Mouse (Mus musculus): ENCODE results near the gene Bfar. TPM values are rescaled to one million over a fixed set of nuclear protein-coding genes. Genes with fewer than 3 reads are reported as not detected.
"Not testable (repeated sequence)": the region's sequence is repeated elsewhere in the genome, so short reads cannot be mapped to it uniquely, and the experiment has no call there.

The Bfar gene
- polyA plus RNA-seq, 1 experiment from 2014 or later: 47.9 TPM

DNA sequence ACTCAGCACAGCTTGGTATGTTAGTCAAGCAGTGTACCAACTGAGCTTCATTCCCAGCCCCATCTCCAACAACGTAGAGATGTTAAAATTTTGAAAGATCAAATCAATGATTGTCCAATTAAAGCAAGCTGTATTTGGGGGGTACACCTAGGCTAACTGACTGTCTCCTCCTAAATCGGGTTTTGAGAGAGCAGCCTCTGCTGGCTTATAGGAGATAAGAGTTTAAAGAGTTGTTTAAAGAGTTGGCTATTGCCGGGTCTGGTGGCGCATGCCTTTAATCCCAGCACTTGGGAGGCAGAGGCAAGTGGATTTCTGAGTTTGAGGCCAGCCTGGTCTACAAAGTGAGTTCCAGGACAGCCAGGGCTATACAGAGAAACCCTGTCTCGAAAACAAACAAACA lies 762 bp upstream of the Bfar start:
- peak overlapping the region; percentile 59; the same call in 1 of the 2 replicates for H3K4me2 ChIP-seq
- not testable (repeated sequence) for H3K9ac ChIP-seq; ATAC-seq (ENCODE audit: borderline replicate concordance, extremely low read depth, low FRiP score, low TSS enrichment); H3K27ac ChIP-seq; H3K9me3 ChIP-seq; H3K27me3 ChIP-seq; H3K36me3 ChIP-seq
- H3K4me3 ChIP-seq: peak overlapping the region; percentile 97; the same call in 1 of the 2 replicates
- peaks cover 21% of the 10 kb centered on the region for H3K4me1 ChIP-seq
- 50% methylated on average over 5 of the region's 5 CpGs for WGBS

DNA sequence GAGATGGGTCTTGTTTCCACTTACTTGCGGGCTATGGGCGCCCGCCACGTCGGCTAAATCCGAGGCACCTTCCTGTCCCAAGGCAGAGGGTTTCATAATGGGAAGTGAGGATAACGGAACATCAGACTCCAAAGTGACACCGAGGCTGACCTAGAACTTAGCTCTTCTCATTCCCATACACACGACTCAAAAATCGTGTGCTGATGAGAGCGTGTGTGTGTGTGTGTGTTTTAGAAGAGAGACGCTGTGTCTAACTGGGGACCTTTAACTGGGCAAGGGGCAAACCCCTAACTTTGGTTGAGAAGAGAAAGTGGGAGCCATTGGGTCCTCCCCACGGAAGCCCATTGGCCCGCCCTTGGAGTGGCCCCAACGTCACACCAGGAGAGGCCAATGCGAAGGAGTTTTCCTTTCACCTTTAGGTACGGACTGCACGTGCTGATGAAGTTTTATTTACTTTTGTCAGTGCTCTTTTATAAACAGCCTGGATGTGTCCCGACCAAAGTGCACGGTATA lies 784 bp downstream of the Bfar start:
- ATAC-seq (ENCODE audit: borderline replicate concordance, extremely low read depth, low FRiP score, low TSS enrichment): peak; percentile 43; the same call in 1 of the 2 replicates
- Histone ChIP-seq H3K27me3 (no peaks in the 10 kb centered on the region), H3K4me2 (peak overlapping the region; percentile 59), H3K4me3 (peak overlapping the region; percentile 97), H3K9ac (peak overlapping the region; percentile 90), H3K9me3 (no peaks in the 10 kb centered on the region), H3K4me1 (peaks cover 14% of the 10 kb centered on the region; the same call in 1 of the 2 replicates), H3K36me3 (peaks cover 13% of the 10 kb centered on the region), H3K27ac (peak overlapping the region; percentile 65; the same call in 1 of the 2 replicates)
- 0% methylated on average over 20 of the region's 20 CpGs for WGBS

DNA sequence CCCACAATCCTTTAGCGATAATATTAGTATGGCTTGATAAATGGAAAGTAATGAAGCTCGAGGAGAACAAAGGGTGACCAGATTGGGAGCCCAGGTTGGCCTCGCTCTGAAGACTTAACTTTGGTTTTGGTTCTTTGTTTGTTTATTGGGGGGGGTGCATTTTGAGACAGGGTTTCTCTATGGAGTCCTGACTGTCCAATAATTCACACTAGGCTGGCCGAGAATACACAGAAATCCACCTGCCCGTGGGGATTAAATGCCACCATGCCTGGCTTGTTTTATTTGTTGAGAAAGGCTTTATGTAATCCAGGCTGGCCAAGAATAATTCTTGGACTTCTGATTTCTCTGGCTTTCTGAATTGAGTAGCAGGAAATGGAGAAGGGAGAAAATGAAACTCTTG lies 1.5 kb downstream of the Bfar start:
- no peaks in the 10 kb centered on the region for H3K27me3 ChIP-seq
- H3K4me1 ChIP-seq: peaks cover 14% of the 10 kb centered on the region; the same call in 1 of the 2 replicates
- H3K36me3 ChIP-seq: peaks cover 18% of the 10 kb centered on the region
- no peak for ATAC-seq (ENCODE audit: borderline replicate concordance, extremely low read depth, low FRiP score, low TSS enrichment)
- no peak overlapping the region for H3K27ac ChIP-seq
- H3K9ac ChIP-seq: 0 out of 2 replicates have a peak overlapping the region, but pooled peaks have one; percentile 90
- H3K4me2 ChIP-seq: peak overlapping the region; percentile 59
- H3K4me3 ChIP-seq: peak overlapping the region; percentile 97
- 69% methylated on average over 5 of the region's 5 CpGs for WGBS
- H3K9me3 ChIP-seq: no peaks in the 10 kb centered on the region

DNA sequence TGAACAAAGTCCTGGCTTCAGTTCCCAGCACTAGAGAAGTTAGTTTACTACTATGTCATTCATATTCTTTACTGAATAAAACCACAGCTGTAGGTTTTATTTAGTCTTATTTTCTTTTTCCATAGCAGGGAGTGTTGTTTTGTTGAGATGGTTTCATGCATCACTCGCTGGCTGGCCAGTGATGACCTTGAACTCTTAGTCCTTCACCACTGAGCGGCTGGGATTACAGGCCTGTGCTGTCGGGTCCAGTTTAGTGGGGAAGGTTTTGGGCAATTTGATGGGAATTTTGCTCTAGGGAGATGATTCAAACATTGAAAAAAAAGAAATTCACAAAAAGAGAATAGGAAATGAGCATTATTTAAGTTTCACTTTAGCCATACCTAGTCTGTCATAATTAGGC lies 2.9 kb downstream of the Bfar start:
- H3K4me3 ChIP-seq: no peak overlapping the region
- H3K36me3 ChIP-seq: peaks cover 19% of the 10 kb centered on the region
- H3K27ac ChIP-seq: no peak overlapping the region
- H3K4me1 ChIP-seq: peaks cover 9% of the 10 kb centered on the region; the same call in 1 of the 2 replicates
- no peaks in the 10 kb centered on the region for H3K9me3 ChIP-seq
- H3K27me3 ChIP-seq: no peaks in the 10 kb centered on the region
- ATAC-seq (ENCODE audit: borderline replicate concordance, extremely low read depth, low FRiP score, low TSS enrichment): no peak
- no peak overlapping the region for H3K9ac ChIP-seq
- no peak overlapping the region for H3K4me2 ChIP-seq
- 92% methylated on average over 3 of the region's 3 CpGs for WGBS

DNA sequence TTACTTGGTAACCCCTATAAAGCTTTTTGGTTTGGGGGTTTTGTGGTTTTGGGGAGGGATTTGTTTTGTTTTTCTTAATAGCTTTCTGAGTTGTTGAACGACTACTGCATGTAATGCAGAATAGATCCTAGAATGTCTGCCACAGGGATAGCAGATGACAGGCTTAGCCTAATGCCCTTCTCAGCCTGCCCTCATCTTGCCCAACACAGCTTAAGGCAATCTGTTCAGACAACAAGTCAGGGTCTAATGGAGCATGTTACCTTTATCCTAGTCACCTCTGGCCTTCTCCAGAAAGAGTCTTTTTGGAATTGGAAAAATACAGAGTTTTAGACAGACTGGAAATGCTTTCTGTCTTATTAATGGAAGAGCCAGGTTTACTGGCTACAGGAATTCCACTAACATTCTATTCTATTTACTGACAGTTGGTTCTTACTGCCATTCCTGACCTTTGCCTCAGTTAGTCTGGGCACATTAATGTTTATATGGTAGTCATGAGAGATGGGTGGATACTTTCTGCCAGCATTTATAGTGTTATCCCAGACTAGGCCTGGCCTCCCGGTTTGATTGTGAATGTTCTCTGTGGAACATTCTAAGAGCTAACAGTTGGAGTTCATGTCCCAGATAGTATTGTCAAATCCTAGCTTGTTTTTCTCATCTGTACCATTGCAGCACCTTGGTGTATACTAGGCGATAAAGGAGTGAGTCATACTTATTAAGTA lies 7.1 kb downstream of the Bfar start:
- Histone ChIP-seq H3K4me1 (no peaks in the 10 kb centered on the region), H3K4me2 (no peak overlapping the region), H3K27me3 (no peaks in the 10 kb centered on the region), H3K36me3 (peaks cover 22% of the 10 kb centered on the region), H3K4me3 (no peak overlapping the region), H3K9me3 (no peaks in the 10 kb centered on the region), H3K9ac (no peak overlapping the region), H3K27ac (no peak overlapping the region)
- 84% methylated on average over 3 of the region's 3 CpGs for WGBS
- no peak for ATAC-seq (ENCODE audit: borderline replicate concordance, extremely low read depth, low FRiP score, low TSS enrichment)

DNA sequence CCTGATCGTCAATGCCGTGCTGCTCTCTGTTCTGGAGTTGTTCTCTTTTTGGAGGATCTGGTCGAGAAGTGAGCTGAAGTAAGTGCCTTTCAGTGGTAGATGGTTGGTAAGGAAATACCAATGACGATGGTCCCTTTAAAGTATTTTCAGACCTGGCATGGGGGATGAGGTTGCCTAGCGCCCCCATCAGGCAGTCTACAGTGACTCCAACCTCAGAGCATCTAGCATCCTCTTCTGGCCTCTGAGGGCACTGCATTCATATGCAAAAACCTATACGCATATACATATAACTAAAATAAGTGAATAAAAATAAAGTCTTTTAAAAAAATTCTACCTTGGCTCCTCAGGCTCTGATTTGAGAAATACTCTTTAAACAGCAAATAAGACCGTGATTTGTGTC lies 27.3 kb downstream of the Bfar start:
- no peak overlapping the region for H3K27ac ChIP-seq
- no peak overlapping the region for H3K4me2 ChIP-seq
- H3K27me3 ChIP-seq: no peaks in the 10 kb centered on the region
- 85% methylated on average over 7 of the region's 7 CpGs for WGBS
- H3K4me3 ChIP-seq: no peak overlapping the region
- no peak overlapping the region for H3K9ac ChIP-seq
- H3K9me3 ChIP-seq: no peaks in the 10 kb centered on the region
- ATAC-seq (ENCODE audit: borderline replicate concordance, extremely low read depth, low FRiP score, low TSS enrichment): no peak
- no peaks in the 10 kb centered on the region for H3K4me1 ChIP-seq
- H3K36me3 ChIP-seq: peaks cover 70% of the 10 kb centered on the region

DNA sequence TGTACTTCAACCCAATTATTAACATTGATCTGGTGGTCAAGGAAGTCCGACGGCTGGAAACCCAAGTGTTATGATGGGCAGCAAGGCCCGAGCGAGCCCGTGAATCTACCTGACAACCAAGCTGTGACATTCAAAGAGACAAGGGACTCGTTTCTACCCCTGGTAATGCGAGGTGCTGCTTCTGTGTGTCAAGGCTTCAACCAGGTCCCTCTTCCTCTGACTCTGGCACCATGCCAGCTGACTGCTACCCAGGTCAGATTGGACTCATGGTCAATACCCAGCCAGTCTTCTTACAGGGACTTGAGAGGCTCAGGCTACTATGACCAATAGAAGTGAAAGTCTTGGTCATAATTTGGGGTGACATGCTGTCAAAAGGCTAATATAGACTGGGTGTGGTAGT lies 30.5 kb downstream of the Bfar start:
- Histone ChIP-seq H3K4me2 (no peak overlapping the region), H3K9me3 (no peaks in the 10 kb centered on the region), H3K36me3 (peaks cover 50% of the 10 kb centered on the region), H3K27me3 (no peaks in the 10 kb centered on the region), H3K27ac (no peak overlapping the region), H3K4me1 (no peaks in the 10 kb centered on the region), H3K4me3 (no peak overlapping the region), H3K9ac (no peak overlapping the region)
- no peak for ATAC-seq (ENCODE audit: borderline replicate concordance, extremely low read depth, low FRiP score, low TSS enrichment)
- WGBS: 93% methylated on average over 7 of the region's 7 CpGs

DNA sequence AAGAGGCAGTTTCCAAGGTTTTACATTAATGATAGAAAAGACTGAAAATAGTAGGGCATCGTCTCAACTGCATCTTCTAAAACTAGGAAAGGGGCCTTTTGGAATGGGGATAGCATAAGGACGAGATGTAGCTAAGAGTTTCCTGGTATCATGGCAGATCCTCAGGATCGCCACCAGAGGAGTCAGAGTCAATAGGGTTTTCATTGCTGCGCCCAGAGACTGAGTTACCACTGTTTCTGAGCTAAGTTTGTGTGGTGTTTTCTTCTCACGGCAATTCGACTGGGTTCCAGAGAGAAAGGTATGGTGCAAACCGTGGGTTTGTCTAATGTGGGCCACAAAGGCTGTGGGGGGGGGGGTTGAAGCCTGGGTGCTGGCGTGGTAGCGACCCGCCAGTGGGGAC lies 33.0 kb downstream of the Bfar start:
- 96% methylated on average over 10 of the region's 10 CpGs for WGBS
- Histone ChIP-seq H3K4me1 (no peaks in the 10 kb centered on the region), H3K4me2 (no peak overlapping the region), H3K27ac (no peak overlapping the region), H3K9me3 (no peaks in the 10 kb centered on the region), H3K27me3 (no peaks in the 10 kb centered on the region), H3K9ac (no peak overlapping the region), H3K4me3 (no peak overlapping the region), H3K36me3 (peaks cover 25% of the 10 kb centered on the region)
- ATAC-seq (ENCODE audit: borderline replicate concordance, extremely low read depth, low FRiP score, low TSS enrichment): no peak

DNA sequence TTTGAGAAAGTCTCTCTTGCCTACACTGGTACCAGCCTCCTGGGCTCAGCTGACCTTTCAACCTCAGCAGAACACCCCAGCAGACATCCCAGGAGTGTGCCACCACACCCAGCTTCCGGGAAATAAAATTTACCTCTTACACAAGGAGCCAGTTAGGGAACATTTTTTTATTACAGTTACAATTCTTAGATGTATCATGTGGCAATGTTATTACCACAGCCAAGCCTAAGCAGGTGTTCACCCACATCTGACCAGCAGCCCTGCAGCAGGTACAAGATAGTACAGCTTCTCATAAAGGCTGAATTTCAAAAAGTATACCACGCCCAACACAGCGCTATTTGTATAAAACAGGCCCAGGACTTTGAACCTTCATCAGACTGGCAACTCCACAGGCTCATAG lies 43.3 kb downstream of the Bfar start:
- no peaks in the 10 kb centered on the region for H3K9me3 ChIP-seq
- no peak overlapping the region for H3K4me2 ChIP-seq
- H3K27me3 ChIP-seq: no peaks in the 10 kb centered on the region
- H3K4me3 ChIP-seq: no peak overlapping the region
- 80% methylated on average over 3 of the region's 3 CpGs for WGBS
- ATAC-seq (ENCODE audit: borderline replicate concordance, extremely low read depth, low FRiP score, low TSS enrichment): no peak
- H3K27ac ChIP-seq: no peak overlapping the region
- no peak overlapping the region for H3K9ac ChIP-seq
- no peaks in the 10 kb centered on the region for H3K36me3 ChIP-seq
- H3K4me1 ChIP-seq: no peaks in the 10 kb centered on the region

DNA sequence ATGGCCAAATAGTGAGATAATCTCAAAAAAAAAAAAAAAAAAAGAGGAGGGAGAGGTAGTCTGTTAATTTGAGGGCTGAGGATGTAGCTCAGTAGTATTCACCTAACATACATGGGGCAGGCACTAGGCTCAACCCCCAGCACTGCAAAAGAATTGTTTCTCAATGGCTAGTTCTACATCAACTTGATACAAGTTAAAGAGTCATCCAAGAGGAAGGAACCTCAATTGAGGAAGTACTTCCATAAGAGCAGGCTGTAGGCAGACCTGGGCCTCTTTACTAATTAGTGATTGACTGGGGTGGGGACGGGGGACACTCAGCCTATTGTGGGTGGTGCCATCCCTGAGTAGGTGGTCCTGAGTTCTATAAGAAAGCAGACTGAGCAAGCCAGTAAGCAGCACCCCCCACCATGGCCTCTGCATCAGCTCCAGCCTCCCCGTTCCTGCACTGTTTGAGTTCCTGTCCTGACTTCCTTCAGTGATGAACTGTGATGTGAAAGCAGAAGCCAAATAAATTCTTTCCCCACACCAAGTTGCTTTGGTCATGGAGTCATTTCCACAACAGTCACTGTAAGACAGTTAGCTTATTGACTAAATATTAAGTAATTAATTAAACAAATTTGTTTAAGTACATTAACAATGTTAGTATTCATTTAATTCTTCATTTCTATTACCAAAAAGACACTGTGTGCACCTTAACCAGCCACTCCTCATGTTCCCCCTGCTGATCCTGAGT lies 45.3 kb downstream of the Bfar start:
- Histone ChIP-seq H3K4me2 (no peak overlapping the region), H3K4me3 (no peak overlapping the region), H3K36me3 (no peaks in the 10 kb centered on the region), H3K9me3 (no peaks in the 10 kb centered on the region), H3K27ac (no peak overlapping the region), H3K4me1 (no peaks in the 10 kb centered on the region), H3K9ac (no peak overlapping the region), H3K27me3 (no peaks in the 10 kb centered on the region)
- no peak for ATAC-seq (ENCODE audit: borderline replicate concordance, extremely low read depth, low FRiP score, low TSS enrichment)
- WGBS: 67% methylated on average over 2 of the region's 2 CpGs

DNA sequence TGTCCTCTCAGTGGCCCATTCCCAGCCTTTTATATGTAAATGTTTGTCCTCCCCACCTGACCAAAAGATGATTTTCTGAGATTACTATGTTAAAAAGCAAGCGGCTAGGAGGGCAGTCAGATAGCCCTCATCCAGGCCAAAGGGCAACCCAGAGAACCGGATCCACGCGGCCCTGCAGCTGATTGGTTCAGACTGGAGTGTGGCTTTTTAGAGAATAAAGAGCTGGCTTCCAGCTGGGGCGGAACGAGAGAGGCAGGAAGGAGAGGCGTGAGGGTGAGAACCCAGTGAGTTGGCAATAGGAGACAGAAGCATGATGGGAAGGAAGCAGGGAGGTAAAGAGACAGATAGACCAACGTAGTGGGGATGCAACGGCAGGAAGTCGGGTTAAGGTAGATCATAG lies 51.3 kb downstream of the Bfar start:
- WGBS: 34% methylated on average over 10 of the region's 10 CpGs
- Histone ChIP-seq H3K4me1 (no peaks in the 10 kb centered on the region), H3K4me2 (no peak overlapping the region), H3K9ac (no peak overlapping the region), H3K9me3 (no peaks in the 10 kb centered on the region), H3K36me3 (no peaks in the 10 kb centered on the region), H3K27me3 (no peaks in the 10 kb centered on the region), H3K4me3 (no peak overlapping the region), H3K27ac (no peak overlapping the region)
- no peak for ATAC-seq (ENCODE audit: borderline replicate concordance, extremely low read depth, low FRiP score, low TSS enrichment)

DNA sequence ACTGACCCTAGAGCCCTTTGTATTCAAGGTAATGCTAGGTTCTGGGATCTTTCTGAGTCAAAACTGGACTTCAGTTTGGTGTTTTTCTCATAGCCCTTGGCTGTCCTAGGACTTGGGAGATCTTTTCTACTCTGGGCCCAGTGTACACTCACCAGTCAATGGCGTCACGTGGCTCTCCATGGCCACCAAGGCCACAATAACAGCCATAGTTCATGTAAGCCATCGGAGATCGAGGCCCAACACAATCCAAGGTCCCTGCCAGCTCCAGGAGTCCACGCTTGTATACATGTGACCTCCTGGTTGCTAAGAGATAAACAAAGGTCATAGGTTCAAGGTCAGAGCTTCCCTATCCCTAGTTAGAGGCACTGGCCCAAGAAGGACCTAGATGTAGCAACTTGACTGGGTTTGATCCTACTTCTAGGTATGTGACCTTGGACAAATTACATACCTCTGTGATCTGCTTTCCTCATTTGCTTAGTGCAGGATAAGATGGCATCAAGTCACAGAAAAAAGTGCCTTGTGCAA lies 56.2 kb downstream of the Bfar start:
- Histone ChIP-seq H3K4me3 (no peak overlapping the region), H3K27me3 (no peaks in the 10 kb centered on the region), H3K4me2 (no peak overlapping the region), H3K27ac (no peak overlapping the region), H3K36me3 (no peaks in the 10 kb centered on the region), H3K9ac (no peak overlapping the region), H3K4me1 (peaks cover 4% of the 10 kb centered on the region; the same call in 1 of the 2 replicates), H3K9me3 (no peaks in the 10 kb centered on the region)
- 69% methylated on average over 5 of the region's 5 CpGs for whole genome bisulfite sequencing
- ATAC-seq (ENCODE audit: borderline replicate concordance, extremely low read depth, low FRiP score, low TSS enrichment): no peak

All from lung, embryonic 15.5 days (tissue).